12 mouse cellular contexts compared by ENCODE assay signal in genomic region chr17:59179018-59179417, GRCm38 (mm10).
"Had no signal": no experiment of that assay in that cellular context is flagged by ENCODE, and none has a peak within 500 bp of the region (broad histone marks: within the 10 kb centered on the region; RNA-seq: fewer than 3 reads in every experiment).

No protein-coding gene starts in this region.

- ATAC-seq: midbrain, embryonic 13.5 days; midbrain, embryonic 16.5 days had no signal

- DNase-seq: kidney, adult 2 months; kidney, postnatal 36 days; layer of hippocampus, postnatal 36 days; liver, embryonic 13.5 days; lung, adult 2 months; lung, postnatal 14 days; lung, postnatal 4 days; thymus, adult 2 months; thymus, postnatal 14 days; thymus, postnatal 4 days had no signal
